Mouse (Mus musculus) embryonic facial prominence, embryonic 14.5 days (tissue): ENCODE data around the gene Igfbp1. TPM values are rescaled to one million over a fixed set of nuclear protein-coding genes. Genes with fewer than 3 reads are reported as not detected.

Source experiments
- ATAC-seq: fragments of 200-750 bp; cut with Nextera tagmentation; 2 replicates; pipeline ENCODE4 v1.8.0; 2017; ENCODE audit warnings: low read depth, moderate number of reproducible peaks, moderate TSS enrichment
- DNase-seq: peaks from one replicate; pipeline ENCODE4 v3.0.0-alpha.2; 2015; ENCODE audit warnings: low spot score
- H3K27ac ChIP-seq: fragments of 300-500 bp; sonication (generic); replicated peaks from 2 replicates; pipeline ENCODE4 v1.5.1; 2014; ENCODE audit warnings: low read depth, mild to moderate bottlenecking, low read length, moderate library complexity
- H3K27me3 ChIP-seq: fragments of 300-500 bp; sonication (generic); replicated peaks from 2 replicates; pipeline ENCODE4 v1.6.1; 2014; ENCODE audit warnings: low read length; ENCODE audit not compliant: control insufficient read depth, insufficient read depth
- H3K36me3 ChIP-seq: fragments of 300-500 bp; sonication (generic); 2 replicates; pipeline ENCODE4 v1.6.1; 2014; ENCODE audit warnings: low read length, mixed read lengths; ENCODE audit not compliant: control insufficient read depth, insufficient read depth
- H3K4me1 ChIP-seq: fragments of 300-500 bp; sonication (generic); 2 replicates; pipeline ENCODE4 v1.6.1; 2014; ENCODE audit warnings: antibody characterized with exemption, low read length; ENCODE audit not compliant: control insufficient read depth, insufficient read depth
- H3K4me2 ChIP-seq: fragments of 300-500 bp; sonication (generic); 2 replicates; pipeline ENCODE4 v1.6.1; 2014; ENCODE audit warnings: low read depth, mild to moderate bottlenecking, low read length, moderate library complexity, mixed read lengths
- H3K4me3 ChIP-seq: fragments of 300-500 bp; sonication (generic); 2 replicates; pipeline ENCODE4 v1.5.1; 2014; ENCODE audit warnings: low read depth, mild to moderate bottlenecking, low read length
- H3K9ac ChIP-seq: fragments of 300-500 bp; sonication (generic); 2 replicates; pipeline ENCODE4 v1.6.1; 2014; ENCODE audit warnings: low read depth, mild to moderate bottlenecking, low read length, moderate library complexity, mixed read lengths
- H3K9me3 ChIP-seq: fragments of 300-500 bp; sonication (generic); 2 replicates; pipeline ENCODE4 v1.6.1; 2016; ENCODE audit warnings: low read length; ENCODE audit not compliant: control insufficient read depth
- WGBS: fragments of 180-500 bp; shearing (Covaris S2); extraction: QIAGEN DNeasy Blood & Tissue Kit; methylation state at CpG from one replicate; pipeline ENCODE4 v1.1.7; 2014; 5-methylcytosine and 5-hydroxymethylcytosine counted together
- polyA plus RNA-seq: library from polyadenylated mRNA; unstranded; fragments of >200 nt; fragmentation: Nextera tagmentation; extraction: Ambion mirVana; gene quantifications from 2 replicates; pipeline ENCODE4 v1.2.1, GENCODE M21; 2014

Igfbp1 gene
- polyA plus RNA-seq, 1 experiment from 2014 or later, result 0.40 TPM

DNA sequence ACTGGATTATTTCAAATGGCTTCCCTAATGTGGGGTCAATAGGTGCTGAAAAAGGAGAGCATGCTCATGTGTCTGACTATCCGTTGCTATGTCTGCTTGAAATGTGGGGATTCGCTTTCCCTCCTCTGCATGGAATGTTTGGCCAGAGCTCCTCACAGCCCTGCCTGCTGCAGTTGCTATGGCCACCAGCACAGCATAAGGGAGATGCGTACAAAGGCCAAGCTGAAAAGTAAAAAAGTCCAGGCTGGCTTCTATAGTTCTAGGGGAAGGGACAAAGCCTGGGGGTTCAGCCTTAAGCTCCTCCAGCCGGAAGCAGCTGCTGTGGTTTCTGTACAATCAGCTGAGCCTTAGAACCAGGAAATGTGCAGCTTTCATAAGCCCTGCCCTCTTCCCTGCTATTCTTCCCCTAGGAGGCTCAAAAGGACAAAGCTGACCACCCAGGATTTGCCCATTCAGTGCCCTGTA lies 36.9 kb upstream of the Igfbp1 start:
- Histone ChIP-seq H3K4me2 (no peak overlapping the region), H3K4me1 (peaks cover 8% of the 10 kb centered on the region), H3K27ac (peak overlapping the region; percentile 55; the same call in 1 of the 2 replicates), H3K36me3 (no peaks in the 10 kb centered on the region), H3K4me3 (no peak overlapping the region), H3K9ac (no peak overlapping the region), H3K9me3 (no peaks in the 10 kb centered on the region), H3K27me3 (no peaks in the 10 kb centered on the region)
- WGBS, result 47% methylated on average over 4 of the region's 4 CpGs
- DNase-seq, result peak; percentile 75
- ATAC-seq, result peak; percentile 78

DNA sequence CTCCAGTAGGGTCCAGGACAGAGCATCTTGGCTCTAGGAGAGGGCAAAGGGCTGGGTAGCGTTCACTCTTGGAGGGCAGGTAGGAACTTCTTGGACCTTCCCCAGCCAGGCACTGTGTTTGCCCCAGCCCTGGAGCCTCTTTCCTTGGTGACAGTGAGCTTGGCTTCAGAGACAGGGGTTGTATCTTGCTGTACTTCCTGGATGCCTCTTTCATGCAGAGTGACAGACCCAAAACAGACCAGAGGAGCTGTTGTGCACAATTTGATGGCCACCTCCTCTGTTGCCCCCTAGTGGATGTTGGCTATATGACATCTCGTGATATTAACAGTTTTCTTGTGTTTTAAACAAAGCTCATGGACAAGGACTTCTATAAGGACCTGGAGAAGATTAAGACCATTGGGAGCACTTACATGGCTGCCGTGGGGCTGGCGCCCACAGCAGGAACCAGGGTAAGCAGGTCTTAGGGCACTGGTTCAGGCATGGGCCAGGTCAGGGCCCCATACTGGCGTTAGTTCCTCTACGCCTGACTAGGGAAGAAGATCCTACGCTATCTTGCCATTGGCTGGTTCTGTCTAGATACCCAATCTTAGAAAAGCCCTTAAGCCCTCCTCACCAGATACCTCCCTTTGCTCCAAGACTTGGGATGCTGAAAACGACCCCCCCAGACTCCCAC lies 35.9 kb upstream of the Igfbp1 start:
- H3K4me3 ChIP-seq, result no peak overlapping the region
- peaks cover 8% of the 10 kb centered on the region for H3K4me1 ChIP-seq
- H3K27me3 ChIP-seq, result no peaks in the 10 kb centered on the region
- no peaks in the 10 kb centered on the region for H3K9me3 ChIP-seq
- no peaks in the 10 kb centered on the region for H3K36me3 ChIP-seq
- DNase-seq (peak; percentile 51), ATAC-seq (no peak)
- WGBS, result 81% methylated on average over 8 of the region's 8 CpGs
- no peak overlapping the region for H3K4me2 ChIP-seq
- H3K9ac ChIP-seq, result no peak overlapping the region
- no peak overlapping the region for H3K27ac ChIP-seq

DNA sequence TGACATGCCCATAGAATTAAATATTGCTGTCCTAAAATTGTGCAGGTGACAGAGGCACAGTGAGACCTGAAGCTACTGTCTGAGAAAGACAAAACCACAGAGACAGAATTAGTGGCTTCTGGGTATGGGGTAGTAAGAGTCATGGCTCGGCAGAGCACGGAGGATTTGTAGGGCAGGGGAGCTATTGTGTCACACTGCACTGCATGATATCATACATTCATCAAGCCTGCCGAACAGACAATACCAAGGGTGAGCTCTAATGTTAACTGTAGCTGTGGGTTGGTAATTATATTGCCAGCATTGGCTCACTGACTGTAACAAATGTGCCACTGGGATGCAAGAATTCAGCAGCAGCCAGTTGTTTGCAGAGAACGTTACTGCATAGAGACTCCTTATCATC lies 33.2 kb upstream of the Igfbp1 start:
- Histone ChIP-seq H3K4me2 (no peak overlapping the region), H3K27me3 (no peaks in the 10 kb centered on the region), H3K27ac (no peak overlapping the region), H3K9ac (no peak overlapping the region), H3K9me3 (no peaks in the 10 kb centered on the region), H3K4me3 (no peak overlapping the region), H3K4me1 (peaks cover 8% of the 10 kb centered on the region), H3K36me3 (no peaks in the 10 kb centered on the region)
- WGBS, result 70% methylated on average over 4 of the region's 4 CpGs
- DNase-seq, result no peak
- ATAC-seq, result no peak

DNA sequence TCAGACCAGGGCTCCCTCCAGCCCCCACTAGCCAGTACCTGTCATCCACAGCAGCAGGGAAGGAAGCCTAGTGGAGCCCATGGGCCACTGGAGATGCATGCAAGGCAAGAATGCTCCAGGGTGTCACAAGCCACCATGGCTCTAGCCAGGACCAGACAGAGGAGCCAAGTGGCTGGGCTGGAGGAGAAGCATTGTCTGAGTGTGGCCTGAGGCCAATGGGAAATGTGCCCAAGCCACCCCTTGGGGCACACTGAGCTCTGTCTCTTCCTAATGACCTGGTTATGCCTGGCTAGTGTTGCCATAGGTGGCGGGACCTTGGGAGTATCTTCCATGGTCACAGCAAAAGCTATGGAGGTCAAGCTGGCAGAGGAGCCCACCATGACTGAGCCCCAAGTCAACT lies 27.9 kb upstream of the Igfbp1 start:
- Histone ChIP-seq H3K27me3 (no peaks in the 10 kb centered on the region), H3K36me3 (no peaks in the 10 kb centered on the region), H3K4me3 (no peak overlapping the region), H3K9ac (no peak overlapping the region), H3K4me2 (no peak overlapping the region), H3K9me3 (no peaks in the 10 kb centered on the region), H3K4me1 (no peaks in the 10 kb centered on the region), H3K27ac (no peak overlapping the region)
- ATAC-seq (no peak), DNase-seq (no peak)
- WGBS, result 92% methylated on average over 1 of the region's 1 CpGs

DNA sequence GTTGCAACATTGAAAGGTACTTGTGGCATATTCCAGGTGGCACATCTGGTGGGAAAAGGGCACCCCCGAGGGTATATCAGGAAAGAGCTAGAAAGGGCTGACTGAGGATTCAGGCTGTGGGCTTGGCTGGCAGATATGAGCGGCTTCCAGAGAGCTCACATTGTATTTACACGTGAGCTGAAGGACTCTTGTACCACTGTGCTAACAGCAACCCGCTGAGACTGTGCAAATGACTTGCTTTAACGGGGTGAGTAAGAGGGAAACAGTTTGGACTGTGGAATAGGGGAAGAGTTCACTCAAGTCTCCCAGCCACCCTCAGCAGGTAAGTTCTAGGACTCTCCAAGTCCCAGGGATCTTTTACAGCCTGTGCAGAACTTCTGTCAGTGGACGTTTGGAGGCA lies 23.9 kb upstream of the Igfbp1 start:
- no peak for DNase-seq
- no peak for ATAC-seq
- H3K27ac ChIP-seq, result no peak overlapping the region
- no peaks in the 10 kb centered on the region for H3K9me3 ChIP-seq
- 0 out of 2 replicates have a peak, but pooled peaks cover 3% of the 10 kb centered on the region for H3K4me1 ChIP-seq
- H3K4me3 ChIP-seq, result no peak overlapping the region
- no peaks in the 10 kb centered on the region for H3K36me3 ChIP-seq
- no peak overlapping the region for H3K9ac ChIP-seq
- H3K27me3 ChIP-seq, result no peaks in the 10 kb centered on the region
- no peak overlapping the region for H3K4me2 ChIP-seq
- 83% methylated on average over 6 of the region's 6 CpGs for WGBS

DNA sequence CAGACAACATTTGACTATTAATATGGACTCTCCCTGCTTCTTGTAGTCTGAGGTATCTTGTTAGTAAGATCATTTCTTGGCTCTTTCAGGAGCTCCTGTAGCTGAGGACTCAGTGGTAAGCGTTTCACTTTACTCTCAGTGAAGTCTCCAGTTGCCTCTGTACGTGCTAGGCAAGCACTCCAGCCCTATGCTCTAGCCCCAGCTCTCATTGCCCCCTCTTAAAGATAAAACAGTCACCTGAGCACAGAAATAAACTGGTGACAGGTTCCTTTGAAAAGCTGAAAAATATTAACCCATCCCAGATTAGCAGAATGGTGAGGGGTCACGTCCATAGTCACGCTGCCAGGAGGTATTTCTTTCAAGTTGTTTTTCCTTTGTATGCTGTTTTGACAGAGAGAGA lies 18.9 kb upstream of the Igfbp1 start:
- H3K4me3 ChIP-seq, result no peak overlapping the region
- H3K27ac ChIP-seq, result no peak overlapping the region
- H3K4me1 ChIP-seq, result 0 out of 2 replicates have a peak, but pooled peaks cover 3% of the 10 kb centered on the region
- no peak overlapping the region for H3K9ac ChIP-seq
- H3K9me3 ChIP-seq, result no peaks in the 10 kb centered on the region
- no peaks in the 10 kb centered on the region for H3K36me3 ChIP-seq
- no peak overlapping the region for H3K4me2 ChIP-seq
- no peak for DNase-seq
- no peak for ATAC-seq
- 69% methylated on average over 4 of the region's 4 CpGs for WGBS
- H3K27me3 ChIP-seq, result no peaks in the 10 kb centered on the region

DNA sequence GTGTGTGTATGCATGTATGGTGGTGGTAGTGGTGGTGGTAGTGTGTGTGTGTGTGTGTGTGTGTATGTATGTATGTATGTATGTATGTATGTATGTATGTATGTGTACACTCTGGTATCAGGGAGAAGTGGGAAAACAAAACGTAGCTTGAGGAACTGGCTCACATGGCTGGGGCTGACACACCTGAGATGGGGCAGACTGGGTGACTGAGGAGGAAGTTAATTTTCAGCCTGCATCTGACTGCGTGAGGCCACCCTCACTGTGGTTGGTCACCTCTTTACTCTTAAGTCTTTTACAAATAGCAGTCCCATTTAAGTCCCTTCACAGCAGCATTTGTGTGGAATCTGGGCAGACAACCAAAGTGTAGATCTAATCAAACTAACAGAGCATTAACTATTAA lies 18.3 kb upstream of the Igfbp1 start:
- no peaks in the 10 kb centered on the region for H3K9me3 ChIP-seq
- H3K27ac ChIP-seq, result no peak overlapping the region
- no peak overlapping the region for H3K4me2 ChIP-seq
- ATAC-seq (no peak), DNase-seq (no peak)
- 0 out of 2 replicates have a peak, but pooled peaks cover 3% of the 10 kb centered on the region for H3K4me1 ChIP-seq
- H3K4me3 ChIP-seq, result no peak overlapping the region
- H3K36me3 ChIP-seq, result no peaks in the 10 kb centered on the region
- no peaks in the 10 kb centered on the region for H3K27me3 ChIP-seq
- no peak overlapping the region for H3K9ac ChIP-seq
- 79% methylated on average over 2 of the region's 2 CpGs for WGBS

DNA sequence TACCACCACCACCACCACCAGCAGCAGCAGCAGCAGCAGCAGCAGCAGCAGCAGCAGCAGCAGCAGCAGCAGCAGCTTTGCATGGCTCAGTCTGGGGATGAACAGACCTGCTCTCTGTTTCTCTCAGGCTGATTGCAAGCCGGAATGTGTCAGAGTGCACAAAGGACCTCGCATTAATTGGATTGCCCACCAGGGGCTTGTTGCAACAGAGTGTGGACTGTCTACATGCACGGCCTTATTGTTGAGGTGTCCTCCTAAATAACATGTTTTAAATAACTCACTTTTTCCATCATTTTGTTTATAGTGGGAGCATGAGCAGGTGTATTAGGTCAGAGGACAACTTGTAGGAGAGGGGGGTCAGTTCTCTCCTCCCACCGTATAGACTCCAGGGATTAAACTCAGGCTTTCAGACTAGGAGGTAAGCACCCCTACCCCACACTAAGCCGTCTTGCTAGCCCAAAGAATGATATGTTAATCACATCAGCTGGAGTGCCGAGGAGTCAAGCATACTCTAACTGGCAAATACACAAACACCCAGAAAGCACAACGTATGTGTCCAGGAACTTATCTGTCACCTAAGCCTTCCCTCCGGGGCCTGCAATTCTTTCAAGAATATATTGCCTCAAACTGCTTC lies 15.1 kb upstream of the Igfbp1 start:
- 27% methylated on average over 8 of the region's 8 CpGs for WGBS
- no peak for DNase-seq

DNA sequence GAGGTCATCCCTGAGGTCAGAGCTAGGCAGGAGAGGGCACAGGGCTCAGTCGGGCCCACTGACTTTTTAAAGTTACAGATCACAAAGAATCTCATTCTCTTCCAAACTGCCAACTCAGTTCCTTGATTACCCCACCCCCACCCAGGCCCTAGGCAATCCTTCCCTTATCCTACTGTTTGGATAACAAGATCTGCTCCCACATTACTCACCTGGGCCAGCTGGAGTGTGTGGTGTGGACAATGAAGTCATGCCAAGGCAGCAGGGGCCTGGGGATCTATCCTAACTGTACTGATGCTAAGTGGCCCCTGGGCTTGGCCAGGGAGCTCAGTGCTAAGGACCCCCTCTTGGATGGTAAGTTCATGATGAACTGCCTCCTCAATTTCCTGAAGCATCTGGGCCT lies 13.2 kb upstream of the Igfbp1 start:
- H3K36me3 ChIP-seq, result no peaks in the 10 kb centered on the region
- H3K9me3 ChIP-seq, result no peaks in the 10 kb centered on the region
- no peak overlapping the region for H3K4me2 ChIP-seq
- ATAC-seq (no peak), DNase-seq (no peak)
- H3K27ac ChIP-seq, result no peak overlapping the region
- no peaks in the 10 kb centered on the region for H3K4me1 ChIP-seq
- H3K9ac ChIP-seq, result no peak overlapping the region; the same call in 1 of the 2 replicates
- no peak overlapping the region for H3K4me3 ChIP-seq
- H3K27me3 ChIP-seq, result no peaks in the 10 kb centered on the region
- WGBS, result 21% methylated on average over 1 of the region's 1 CpGs

More for the DNA sequence above, 15.1 kb upstream of the Igfbp1 start:
- no peak for ATAC-seq
- Histone ChIP-seq H3K9ac (no peak overlapping the region), H3K4me1 (no peaks in the 10 kb centered on the region), H3K9me3 (no peaks in the 10 kb centered on the region), H3K36me3 (no peaks in the 10 kb centered on the region), H3K27me3 (no peaks in the 10 kb centered on the region), H3K4me2 (no peak overlapping the region), H3K27ac (no peak overlapping the region), H3K4me3 (no peak overlapping the region)
